Mouse (Mus musculus) limb, embryonic 12.5 days (tissue): ENCODE measurements at regions not wholly inside any gene's neighbourhood (a gene's known extent, or its start where the extent isn't known, plus 50 kb on each side); places are given as distances from the start of the nearest gene placed in this dataset.

Source experiments
- ATAC-seq: fragments of 200-750 bp; cut with Nextera tagmentation; 2 replicates; pipeline ENCODE4 v1.8.0; 2017; ENCODE audit warnings: low read depth, moderate TSS enrichment; ENCODE audit not compliant: insufficient number of reproducible peaks, insufficient read depth, low FRiP score, low TSS enrichment
- H3K27ac ChIP-seq: fragments of 300-500 bp; sonication (generic); 2 replicates; pipeline ENCODE4 v1.5.1; 2016; ENCODE audit warnings: mild to moderate bottlenecking, moderate library complexity
- H3K27me3 ChIP-seq: fragments of 300-500 bp; sonication (generic); 2 replicates; pipeline ENCODE4 v1.6.1; 2016; ENCODE audit warnings: mild to moderate bottlenecking, moderate library complexity
- H3K36me3 ChIP-seq: fragments of 300-500 bp; sonication (generic); 2 replicates; pipeline ENCODE4 v1.6.1; 2016; ENCODE audit warnings: mild to moderate bottlenecking, moderate library complexity
- H3K4me1 ChIP-seq: fragments of 300-500 bp; sonication (generic); replicated peaks from 2 replicates; pipeline ENCODE4 v1.6.1; 2016
- H3K4me2 ChIP-seq: fragments of 300-500 bp; sonication (generic); 2 replicates; pipeline ENCODE4 v1.6.1; 2016; ENCODE audit warnings: mild to moderate bottlenecking, moderate library complexity
- H3K4me3 ChIP-seq: fragments of 300-500 bp; sonication (generic); replicated peaks from 2 replicates; pipeline ENCODE4 v1.5.1; 2016; ENCODE audit warnings: mild to moderate bottlenecking
- H3K9ac ChIP-seq: fragments of 300-500 bp; sonication (generic); replicated peaks from 2 replicates; pipeline ENCODE4 v1.6.1; 2016; ENCODE audit warnings: mild to moderate bottlenecking, moderate library complexity
- H3K9me3 ChIP-seq: fragments of 300-500 bp; sonication (generic); 2 replicates; pipeline ENCODE4 v1.6.1; 2016; ENCODE audit warnings: mild to moderate bottlenecking, moderate library complexity
- WGBS: fragments of 180-500 bp; shearing (Covaris S2); methylation state at CpG from one replicate; pipeline ENCODE4 v1.1.7; 2016; 5-methylcytosine and 5-hydroxymethylcytosine counted together

- no peaks in the 10 kb centered on the region for H3K27me3 ChIP-seq
- no peaks in the 10 kb centered on the region for H3K36me3 ChIP-seq
- no peak overlapping the region for H3K4me3 ChIP-seq
- H3K27ac ChIP-seq = no peak overlapping the region
- no peak overlapping the region for H3K9ac ChIP-seq
- no peak for ATAC-seq
- H3K9me3 ChIP-seq = peaks cover 6% of the 10 kb centered on the region; the same call in 1 of the 2 replicates
- WGBS = 60% methylated on average over 5 of the region's 5 CpGs
- peaks cover 3% of the 10 kb centered on the region for H3K4me1 ChIP-seq
- no peak overlapping the region for H3K4me2 ChIP-seq
Observed at GRCm38 (mm10) chr8:109081295-109081694, 412.5 kb upstream of the Pmfbp1 start.

GRCm38 (mm10) chr8:109085134-109085533 is 408.7 kb upstream of the Pmfbp1 start:
- no peak overlapping the region for H3K4me3 ChIP-seq
- peaks cover 4% of the 10 kb centered on the region for H3K4me1 ChIP-seq
- no peak overlapping the region for H3K4me2 ChIP-seq
- H3K9ac ChIP-seq = no peak overlapping the region
- H3K27me3 ChIP-seq = no peaks in the 10 kb centered on the region
- H3K9me3 ChIP-seq = no peaks in the 10 kb centered on the region
- H3K27ac ChIP-seq = no peak overlapping the region
- WGBS = 87% methylated on average over 7 of the region's 7 CpGs
- no peak for ATAC-seq
- no peaks in the 10 kb centered on the region for H3K36me3 ChIP-seq

GRCm38 (mm10) chr8:109087781-109088180 is 406.0 kb upstream of the Pmfbp1 start:
- H3K27me3 ChIP-seq = no peaks in the 10 kb centered on the region
- no peak overlapping the region for H3K4me3 ChIP-seq
- no peak overlapping the region for H3K9ac ChIP-seq
- H3K36me3 ChIP-seq = no peaks in the 10 kb centered on the region
- H3K27ac ChIP-seq = no peak overlapping the region
- no peak overlapping the region for H3K4me2 ChIP-seq
- ATAC-seq = no peak
- peaks cover 3% of the 10 kb centered on the region; the same call in 1 of the 2 replicates for H3K4me1 ChIP-seq
- 37% methylated on average over 1 of the region's 1 CpGs for WGBS
- no peaks in the 10 kb centered on the region for H3K9me3 ChIP-seq

GRCm38 (mm10) chr8:109099671-109100070 is 394.2 kb upstream of the Pmfbp1 start:
- Histone ChIP-seq H3K4me1 (peaks cover 3% of the 10 kb centered on the region), H3K36me3 (no peaks in the 10 kb centered on the region), H3K9ac (no peak overlapping the region), H3K4me3 (no peak overlapping the region), H3K27ac (no peak overlapping the region), H3K4me2 (no peak overlapping the region), H3K9me3 (no peaks in the 10 kb centered on the region), H3K27me3 (no peaks in the 10 kb centered on the region)
- no peak for ATAC-seq
- WGBS = 90% methylated on average over 15 of the region's 15 CpGs

- H3K36me3 ChIP-seq = no peaks in the 10 kb centered on the region
- no peaks in the 10 kb centered on the region for H3K9me3 ChIP-seq
- no peak overlapping the region for H3K4me3 ChIP-seq
- H3K9ac ChIP-seq = no peak overlapping the region
- H3K27me3 ChIP-seq = no peaks in the 10 kb centered on the region
- H3K27ac ChIP-seq = no peak overlapping the region
- 86% methylated on average over 5 of the region's 5 CpGs for WGBS
- no peak for ATAC-seq
- peaks cover 21% of the 10 kb centered on the region for H3K4me1 ChIP-seq
- H3K4me2 ChIP-seq = no peak overlapping the region
Observed at GRCm38 (mm10) chr8:109101416-109101815, 392.4 kb upstream of the Pmfbp1 start.

GRCm38 (mm10) chr8:109104798-109105326 is 389.0 kb upstream of the Pmfbp1 start:
- 41% methylated on average over 6 of the region's 6 CpGs for WGBS
- no peak for ATAC-seq
- no peaks in the 10 kb centered on the region for H3K36me3 ChIP-seq
- H3K27me3 ChIP-seq = no peaks in the 10 kb centered on the region
- H3K4me3 ChIP-seq = no peak overlapping the region
- no peaks in the 10 kb centered on the region for H3K9me3 ChIP-seq
- no peak overlapping the region for H3K9ac ChIP-seq
- peaks cover 36% of the 10 kb centered on the region for H3K4me1 ChIP-seq
- H3K27ac ChIP-seq = peak overlapping the region; percentile 75
- H3K4me2 ChIP-seq = no peak overlapping the region; the same call in 1 of the 2 replicates

- peaks cover 36% of the 10 kb centered on the region for H3K4me1 ChIP-seq
- WGBS = 24% methylated on average over 6 of the region's 6 CpGs
- H3K27me3 ChIP-seq = no peaks in the 10 kb centered on the region
- peak overlapping the region; percentile 75 for H3K27ac ChIP-seq
- no peak for ATAC-seq
- H3K36me3 ChIP-seq = no peaks in the 10 kb centered on the region
- no peak overlapping the region for H3K9ac ChIP-seq
- H3K4me2 ChIP-seq = peak overlapping the region; percentile 25; the same call in 1 of the 2 replicates
- H3K9me3 ChIP-seq = no peaks in the 10 kb centered on the region
- no peak overlapping the region for H3K4me3 ChIP-seq
Observed at GRCm38 (mm10) chr8:109105693-109106092, 388.1 kb upstream of the Pmfbp1 start.

- 0 out of 2 replicates have a peak overlapping the region, but pooled peaks have one; percentile 5 for H3K4me2 ChIP-seq
- H3K36me3 ChIP-seq = no peaks in the 10 kb centered on the region
- H3K4me3 ChIP-seq = no peak overlapping the region
- ATAC-seq = no peak
- H3K9ac ChIP-seq = peak overlapping the region; percentile 27; the same call in 1 of the 2 replicates
- no peaks in the 10 kb centered on the region for H3K9me3 ChIP-seq
- H3K27ac ChIP-seq = peak overlapping the region; percentile 47; the same call in 1 of the 2 replicates
- WGBS = 57% methylated on average over 9 of the region's 9 CpGs
- no peaks in the 10 kb centered on the region for H3K27me3 ChIP-seq
- H3K4me1 ChIP-seq = peaks cover 36% of the 10 kb centered on the region
Observed at GRCm38 (mm10) chr8:109106971-109107370, 386.9 kb upstream of the Pmfbp1 start.

GRCm38 (mm10) chr8:109107762-109108161 is 386.1 kb upstream of the Pmfbp1 start:
- H3K27me3 ChIP-seq = no peaks in the 10 kb centered on the region

GRCm38 (mm10) chr8:109109390-109109789 is 384.4 kb upstream of the Pmfbp1 start:
- 74% methylated on average over 4 of the region's 4 CpGs for WGBS
- ATAC-seq = no peak
- H3K9me3 ChIP-seq = no peaks in the 10 kb centered on the region
- H3K9ac ChIP-seq = no peak overlapping the region
- H3K4me1 ChIP-seq = peaks cover 36% of the 10 kb centered on the region
- H3K27me3 ChIP-seq = no peaks in the 10 kb centered on the region
- no peak overlapping the region for H3K27ac ChIP-seq
- no peaks in the 10 kb centered on the region for H3K36me3 ChIP-seq
- H3K4me2 ChIP-seq = no peak overlapping the region
- no peak overlapping the region for H3K4me3 ChIP-seq

More at GRCm38 (mm10) chr8:109107762-109108161, 386.1 kb upstream of the Pmfbp1 start:
- Histone ChIP-seq H3K4me3 (no peak overlapping the region), H3K9ac (no peak overlapping the region), H3K27ac (no peak overlapping the region), H3K9me3 (no peaks in the 10 kb centered on the region), H3K36me3 (no peaks in the 10 kb centered on the region), H3K4me2 (no peak overlapping the region), H3K4me1 (peaks cover 36% of the 10 kb centered on the region)
- 80% methylated on average over 12 of the region's 12 CpGs for WGBS
- no peak for ATAC-seq

- no peak overlapping the region for H3K4me3 ChIP-seq
- H3K9ac ChIP-seq = no peak overlapping the region
- no peak for ATAC-seq
- no peaks in the 10 kb centered on the region for H3K36me3 ChIP-seq
- no peaks in the 10 kb centered on the region for H3K27me3 ChIP-seq
- no peaks in the 10 kb centered on the region for H3K9me3 ChIP-seq
- no peak overlapping the region for H3K4me2 ChIP-seq
- H3K4me1 ChIP-seq = peaks cover 4% of the 10 kb centered on the region
- no peak overlapping the region for H3K27ac ChIP-seq
- WGBS = 49% methylated on average over 6 of the region's 6 CpGs
Observed at GRCm38 (mm10) chr8:109121776-109122175, 372.1 kb upstream of the Pmfbp1 start.
